Comparison of ENCODE assay signal across 15 mouse cellular contexts in genomic region chr1:35878426-35878825, GRCm38 (mm10).
DNase-seq lines count a peak whose midpoint lies in the region; ATAC-seq and TF ChIP-seq lines count a peak whose summit lies in the region.
"Had no signal": no experiment of that assay in that cellular context is flagged by ENCODE, and none has a peak within 500 bp of the region (broad histone marks: within the 10 kb centered on the region; RNA-seq: fewer than 3 reads in every experiment).

No protein-coding gene starts in this region.

- no peaks in the 10 kb centered on the region for H3K27me3 ChIP-seq in cerebellum, adult 2 months (ENCODE audit: control insufficient read depth, insufficient read depth, low read length)
- H3K27me3 ChIP-seq in heart, embryonic 11.5 days (ENCODE audit: control insufficient read depth, insufficient read depth, low read length) = no peaks in the 10 kb centered on the region
- no peaks in the 10 kb centered on the region for H3K27me3 ChIP-seq in intestine, embryonic 15.5 days (replicated peaks)
- H3K27me3 ChIP-seq: CH12.LX; limb, embryonic 13.5 days; neural tube, embryonic 12.5 days; stomach, embryonic 15.5 days had no signal

- no peak for ATAC-seq in heart, embryonic 11.5 days (replicated peaks; ENCODE audit: insufficient number of reproducible peaks, low FRiP score, low TSS enrichment)
- no peak for ATAC-seq in intestine, embryonic 15.5 days

- no peak overlapping the region for H3K4me2 ChIP-seq in heart, embryonic 11.5 days
- no peak overlapping the region for H3K4me2 ChIP-seq in intestine, embryonic 15.5 days (replicated peaks)
- H3K4me2 ChIP-seq: limb, embryonic 13.5 days; lung, embryonic 14.5 days; neural tube, embryonic 12.5 days; stomach, embryonic 15.5 days had no signal

- no peak overlapping the region for H3K27ac ChIP-seq in cerebellum, adult 2 months (ENCODE audit: insufficient read depth, low read length)
- H3K27ac ChIP-seq in heart, embryonic 11.5 days (ENCODE audit: low read depth, low read length) = no peak overlapping the region
- H3K27ac ChIP-seq in intestine, embryonic 15.5 days = no peak overlapping the region
- H3K27ac ChIP-seq: limb, embryonic 13.5 days; neural tube, embryonic 12.5 days; stomach, embryonic 15.5 days had no signal

- H3K9ac ChIP-seq in heart, embryonic 11.5 days (ENCODE audit: low read depth, low read length) = no peak overlapping the region
- no peak overlapping the region for H3K9ac ChIP-seq in intestine, embryonic 15.5 days
- H3K9ac ChIP-seq: limb, embryonic 13.5 days; lung, embryonic 14.5 days; neural tube, embryonic 12.5 days; stomach, embryonic 15.5 days had no signal

- no peaks in the 10 kb centered on the region for H3K9me3 ChIP-seq in heart, embryonic 11.5 days (replicated peaks; ENCODE audit: control insufficient read depth, low read length)
- H3K9me3 ChIP-seq in intestine, embryonic 15.5 days = no peaks in the 10 kb centered on the region
- H3K9me3 ChIP-seq: limb, embryonic 13.5 days; neural tube, embryonic 12.5 days; stomach, embryonic 15.5 days had no signal

- no peaks in the 10 kb centered on the region for H3K36me3 ChIP-seq in heart, embryonic 11.5 days (ENCODE audit: control insufficient read depth, insufficient read depth, low read length)
- H3K36me3 ChIP-seq in intestine, embryonic 15.5 days = no peaks in the 10 kb centered on the region
- H3K36me3 ChIP-seq: limb, embryonic 13.5 days; neural tube, embryonic 12.5 days; stomach, embryonic 15.5 days had no signal

- TF ChIP-seq POLR2A in cerebellum, adult 2 months (IDR thresholded peaks at IDR 0.05; ENCODE audit: borderline replicate concordance, insufficient read depth, low read length) = no peak

- WGBS in cerebellum, adult 2 months = 53% methylated on average over 4 of the region's 4 CpGs
- 78% methylated on average over 4 of the region's 4 CpGs for WGBS in heart, embryonic 11.5 days (ENCODE audit: insufficient replicate concordance)
- WGBS in intestine, embryonic 15.5 days = 86% methylated on average over 4 of the region's 4 CpGs

- DNase-seq in cerebellum, adult 11-12 months = peak; percentile 26
- DNase-seq in cerebellum, adult 2 months = no peak
- peak; percentile 96 for DNase-seq in heart, adult 11 months
- peak; percentile 33 for DNase-seq in Muller cell, postnatal 12 days (ENCODE audit: inconsistent ontology term)
- peak; percentile 43 to 52 for DNase-seq in heart, postnatal 10 days
- DNase-seq in frontal cortex, adult 2 months (ENCODE audit: extremely low spot score in 1 of 2, low spot score in 1 of 2) = no peak
- DNase-seq: adrenal gland, postnatal 14 days; lung, embryonic 14.5 days; thymus, postnatal 25 days had no signal

- no peak for TF ChIP-seq CTCF in cerebellum, adult 2 months (IDR thresholded peaks at IDR 0.05; ENCODE audit: borderline replicate concordance, insufficient read depth, low read depth, low read length)

- no peak overlapping the region for H3K4me3 ChIP-seq in cerebellum, adult 2 months (replicated peaks; ENCODE audit: insufficient read depth, low read depth, low read length)
- H3K4me3 ChIP-seq in heart, embryonic 11.5 days (ENCODE audit: low read depth, low read length) = no peak overlapping the region
- H3K4me3 ChIP-seq in intestine, embryonic 15.5 days (replicated peaks) = no peak overlapping the region
- H3K4me3 ChIP-seq: limb, embryonic 13.5 days; neural tube, embryonic 12.5 days; stomach, embryonic 15.5 days had no signal

- intact Hi-C loops in heart, postnatal 10 days (cut with DNase I) = loop anchor here (5.0 kb wide), 1 partner anchor 184 kb away; no protein-coding TSS in a partner anchor

- peaks cover 25% of the 10 kb centered on the region for H3K4me1 ChIP-seq in cerebellum, adult 2 months (ENCODE audit: control insufficient read depth, insufficient read depth, low read length)
- H3K4me1 ChIP-seq in heart, embryonic 11.5 days (ENCODE audit: control insufficient read depth, insufficient read depth, low read length) = peaks cover 2% of the 10 kb centered on the region; the same call in 1 of the 2 replicates
- H3K4me1 ChIP-seq in intestine, embryonic 15.5 days (replicated peaks) = peaks cover 11% of the 10 kb centered on the region; the same call in 1 of the 2 replicates
- H3K4me1 ChIP-seq: neural tube, embryonic 12.5 days had no signal

Comparison
In these comparisons a context has a peak if more than half of its experiments do, and no peak if none do; other contexts are left out.
1. DNase-seq: peak in cerebellum, adult 11-12 months (single experiment), heart, adult 11 months (single experiment), Muller cell, postnatal 12 days (single experiment) and heart, postnatal 10 days (2 of 2); none in cerebellum, adult 2 months (0 of 2) and frontal cortex, adult 2 months (0 of 2).